Mouse (Mus musculus): ENCODE results near the gene Foxn4.

- TF ChIP-seq CTCF (conservative IDR thresholded peaks at IDR 0.05 in 1 of 2, IDR thresholded peaks at IDR 0.05 in 1 of 2; ENCODE audit: low read depth in 2 of 2, low read length in 2 of 2) (no peak), JUND (conservative IDR thresholded peaks at IDR 0.05; ENCODE audit: low read depth, low read length) (no peak), POLR2A (IDR thresholded peaks at IDR 0.05; ENCODE audit: low read depth, low read length) (no peak), POLR2AphosphoS2 (IDR thresholded peaks at IDR 0.05; ENCODE audit: low read depth, low read length) (no peak), JUN (IDR thresholded peaks at IDR 0.05; ENCODE audit: insufficient read depth, low read depth, low read length) (no peak), EP300 (IDR thresholded peaks at IDR 0.05; ENCODE audit: low read length) (no peak), ZNF384 (IDR thresholded peaks at IDR 0.05; ENCODE audit: low read depth, low read length) (no peak), SIN3A (IDR thresholded peaks at IDR 0.05; ENCODE audit: low read length) (no peak), E2F4 (IDR thresholded peaks at IDR 0.05; ENCODE audit: insufficient replicate concordance, low read depth, low read length) (no peak), TBP (conservative IDR thresholded peaks at IDR 0.05; ENCODE audit: low read depth, low read length) (no peak)
These were observed 29.6 kb upstream of the Foxn4 start for GRCm38 (mm10) chr5:114303166-114303565.

Measured in CH12.LX (cell line).